Mouse (Mus musculus): Measurements from ENCODE around the gene Plxdc1.

Plxdc1 gene

DNA sequence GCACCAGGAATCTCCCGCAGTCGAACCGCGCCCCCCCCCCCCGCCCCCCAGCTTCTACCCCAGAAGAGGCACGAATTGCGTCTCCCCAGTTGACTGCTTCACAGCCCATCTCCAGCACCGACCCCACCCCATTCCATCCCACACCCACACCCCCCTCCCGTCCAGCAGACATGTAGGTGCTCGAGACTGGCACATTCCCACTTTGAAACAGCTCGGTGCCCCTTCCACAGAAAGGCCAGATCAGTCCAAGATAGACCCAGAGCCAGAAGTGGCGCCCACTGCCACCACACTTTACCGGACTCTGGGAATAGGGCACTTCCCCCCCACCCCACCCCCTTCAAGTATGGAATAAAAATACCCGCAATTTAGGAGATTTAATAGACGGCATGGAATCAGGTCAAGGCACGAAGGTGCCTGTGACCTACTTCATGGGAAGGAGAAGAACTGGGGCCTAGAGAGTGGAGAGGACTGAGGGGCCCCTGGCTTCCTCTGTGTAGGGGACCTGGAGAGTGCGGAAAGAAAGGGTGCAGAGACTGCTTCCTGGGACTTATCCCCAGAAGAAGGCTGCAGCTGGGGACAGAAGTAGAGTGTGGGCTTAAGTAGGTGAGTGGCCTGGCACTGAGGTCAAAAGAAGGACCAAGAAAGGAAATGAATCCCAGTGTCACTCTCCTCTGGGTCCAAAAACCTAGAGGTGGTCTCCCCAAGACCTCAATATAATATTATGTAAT is 658 bp upstream of the Plxdc1 start:
- CTCF ChIA-PET, result interaction anchor here (0.6 to 5.5 kb wide), 34 partner anchors 7 to 419 kb away, joined by 3 to 35 read pairs (median 5); partner anchors contain the start of gene Lasp1 (in 1 of the 4)
- POLR2A ChIA-PET, result interaction anchor here in 3 of 4 experiments (0.6 to 4.2 kb wide), 60 partner anchors 8 to 946 kb away, joined by 3 to 31 read pairs (median 4); partner anchors contain the start of genes Fbxo47 (in 3 of the 3), Rpl19 (in 3 of the 3), Arl5c (in 2 of the 3) and Rpl23 (in 2 of the 3)

DNA sequence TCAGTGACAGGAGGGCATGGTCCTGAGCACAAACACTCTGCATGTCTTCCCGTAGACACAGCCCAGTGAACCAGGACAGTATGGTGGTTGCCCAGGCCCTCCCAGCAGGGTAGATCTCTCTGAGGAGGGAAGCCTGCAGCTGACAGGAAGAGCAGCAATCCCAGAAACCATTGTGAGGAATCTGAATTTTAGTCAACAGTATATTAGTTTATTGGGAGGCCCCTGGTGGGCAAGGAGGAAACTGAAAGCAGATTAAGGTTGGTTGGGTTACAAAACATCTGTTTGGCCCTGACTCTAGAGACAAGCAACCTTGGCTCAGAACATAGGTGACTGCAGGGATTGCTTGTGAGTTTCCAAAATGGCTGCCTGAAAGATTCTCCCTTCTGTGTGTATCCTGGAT is 2.3 kb downstream of the Plxdc1 start:
- ChIA-PET CTCF (interaction anchor here in 2 of 4 experiments (0.6 to 5.5 kb wide), 3 partner anchors 47 to 873 kb away, joined by 3 to 35 read pairs (median 5); no protein-coding TSS in a partner anchor), POLR2A (interaction anchor here in 1 of 4 experiments (0.6 to 1.5 kb wide), 3 partner anchors 29 to 196 kb away, joined by 3 to 6 read pairs (median 5); no protein-coding TSS in a partner anchor)

DNA sequence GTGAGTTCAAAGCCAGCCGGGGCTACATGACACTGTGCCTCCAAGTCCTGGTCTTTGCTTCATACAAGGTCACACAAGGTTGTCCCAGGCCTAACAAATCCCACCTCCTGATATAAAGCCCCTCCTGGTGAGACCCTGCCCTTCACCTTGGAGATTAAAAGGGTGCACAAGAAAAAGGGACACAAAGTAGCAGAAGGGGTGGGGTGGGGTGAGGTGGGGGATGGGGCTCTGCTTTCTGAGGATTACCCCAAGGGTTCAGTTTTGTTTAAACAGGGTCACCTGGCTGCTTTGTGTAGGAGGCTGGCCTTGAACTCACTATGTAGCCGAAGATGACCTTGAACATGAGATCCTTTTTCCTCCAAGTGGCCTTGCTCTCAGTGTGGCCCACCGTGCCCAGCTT is 2.7 kb downstream of the Plxdc1 start:
- CTCF ChIA-PET, result interaction anchor here in 2 of 4 experiments (0.6 to 4.0 kb wide), 3 partner anchors 11 to 874 kb away, joined by 3 to 17 read pairs (median 5); no protein-coding TSS in a partner anchor
- POLR2A ChIA-PET, result interaction anchor here in 3 of 4 experiments (0.6 to 2.3 kb wide), 6 partner anchors 10 to 195 kb away, joined by 3 to 14 read pairs (median 4); no protein-coding TSS in a partner anchor

DNA sequence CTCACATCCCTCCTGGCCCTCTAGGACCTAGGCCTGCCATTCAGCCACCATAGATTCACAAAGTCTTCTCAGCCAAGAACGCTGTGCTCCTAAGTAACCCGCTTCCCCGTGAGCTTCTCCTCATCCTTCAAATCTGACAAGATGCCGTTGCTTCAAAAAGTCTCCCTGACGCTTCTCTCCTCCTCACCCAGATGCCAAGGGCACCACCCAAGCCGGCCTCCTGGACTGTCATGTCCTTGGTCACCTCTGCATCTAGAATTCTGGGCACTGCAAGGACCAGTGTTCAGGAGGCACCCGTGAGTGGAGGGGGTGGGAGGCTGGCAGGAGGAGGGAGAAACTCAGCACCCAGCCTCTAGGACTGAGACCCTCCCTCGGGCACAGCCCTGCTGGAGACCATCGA is 3.5 kb downstream of the Plxdc1 start:
- ChIA-PET POLR2A (interaction anchor here in 3 of 4 experiments (0.9 to 3.1 kb wide), 10 partner anchors 10 to 201 kb away, joined by 3 to 14 read pairs (median 4); partner anchors contain the start of genes Arl5c (in 1 of the 3) and Rpl23 (in 1 of the 3)), CTCF (interaction anchor here in 2 of 4 experiments (1.0 to 4.0 kb wide), 4 partner anchors 11 to 45 kb away, joined by 3 to 17 read pairs (median 9); no protein-coding TSS in a partner anchor)

DNA sequence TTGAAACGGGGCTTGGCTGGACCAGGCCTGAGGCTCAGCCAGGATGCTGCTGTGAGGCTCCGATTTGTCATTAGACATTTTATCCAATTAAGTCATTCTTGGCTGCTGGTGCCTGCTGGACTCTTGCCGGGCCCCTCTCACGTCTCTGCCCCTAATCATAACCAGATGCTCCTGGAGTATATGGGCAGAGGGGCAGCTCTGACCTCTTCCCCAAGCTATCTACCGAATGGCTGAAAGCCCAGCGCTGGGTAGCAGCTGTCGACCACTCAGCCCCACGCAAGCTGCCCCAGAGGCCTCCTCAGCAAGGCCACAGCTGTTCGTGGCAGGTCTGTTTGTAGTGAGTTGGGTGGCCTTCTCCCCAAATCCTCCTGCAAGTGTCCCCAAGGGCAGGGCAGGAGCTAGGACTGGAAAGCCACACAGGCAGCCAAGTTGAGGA is 5.7 kb downstream of the Plxdc1 start:
- CTCF ChIA-PET, result interaction anchor here (0.5 to 4.0 kb wide), 13 partner anchors 8 to 284 kb away, joined by 3 to 17 read pairs (median 4); partner anchors contain the start of gene Fbxo47 (in 1 of the 4)
- POLR2A ChIA-PET, result interaction anchor here in 3 of 4 experiments (0.8 to 4.7 kb wide), 21 partner anchors 8 to 282 kb away, joined by 3 to 17 read pairs (median 4); partner anchors contain the start of genes Fbxo47 (in 2 of the 3), Fbxl20 (in 1 of the 3) and Rpl23 (in 1 of the 3)

DNA sequence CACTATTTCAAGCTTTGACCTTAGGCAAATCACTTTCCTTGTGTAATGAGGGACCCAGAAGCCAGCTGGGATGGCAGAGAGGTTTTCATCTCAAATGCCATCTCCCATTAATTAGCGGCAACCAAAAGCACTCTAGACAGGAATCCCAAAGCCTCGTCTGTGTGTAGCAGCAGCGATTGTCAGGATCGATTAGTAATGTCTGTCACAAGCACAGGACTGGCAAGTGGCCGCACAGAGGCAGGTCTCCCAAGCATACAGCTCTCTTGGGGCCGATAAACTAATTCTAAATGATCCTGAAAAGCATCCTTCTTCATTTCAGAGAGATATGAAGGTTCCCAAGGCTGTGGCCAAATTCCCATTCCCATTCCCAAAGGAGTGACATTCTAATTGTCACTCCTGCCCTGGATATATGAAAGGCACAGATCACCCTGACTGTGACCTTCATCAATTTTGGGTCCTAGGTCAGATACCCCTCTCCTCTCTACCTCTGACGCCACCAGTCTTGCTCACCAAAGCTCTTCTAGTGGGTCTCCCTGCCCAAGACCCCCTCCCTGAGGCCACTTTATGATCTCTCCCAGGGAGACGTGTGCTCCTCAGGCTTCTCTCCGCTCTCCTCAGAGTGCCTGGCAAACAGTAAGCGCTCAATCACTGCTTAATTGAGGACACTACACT is 6.3 kb downstream of the Plxdc1 start:
- ChIA-PET POLR2A (interaction anchor here in 3 of 4 experiments (0.8 to 4.7 kb wide), 19 partner anchors 8 to 281 kb away, joined by 3 to 17 read pairs (median 4); partner anchors contain the start of genes Fbxo47 (in 2 of the 3), Fbxl20 (in 1 of the 3), Rpl19 (in 1 of the 3) and Rpl23 (in 1 of the 3)), CTCF (interaction anchor here (0.5 to 4.0 kb wide), 10 partner anchors 8 to 283 kb away, joined by 3 to 17 read pairs (median 4); partner anchors contain the start of gene Fbxo47 (in 1 of the 4))

DNA sequence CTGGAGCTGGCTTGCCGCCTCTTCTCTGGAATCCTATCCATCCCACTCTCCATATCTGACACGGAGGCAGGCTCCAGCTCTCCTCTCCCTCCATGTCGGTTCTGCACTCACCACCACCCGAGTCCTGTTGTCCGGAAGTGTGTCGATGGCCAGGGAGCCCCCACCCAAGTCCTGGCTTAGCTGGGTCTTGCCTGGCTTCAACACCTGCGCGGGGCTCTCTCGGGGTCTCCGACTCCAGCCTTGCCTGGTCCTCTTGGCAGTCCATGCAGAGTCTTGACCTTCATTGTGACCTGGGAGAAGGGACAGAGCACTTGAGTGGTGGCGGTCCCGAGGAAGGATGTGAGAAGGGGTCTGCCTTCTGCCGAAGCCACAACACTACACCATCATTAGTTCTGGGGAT is 7.9 kb downstream of the Plxdc1 start:
- ChIA-PET CTCF (interaction anchor here (0.5 to 2.3 kb wide), 7 partner anchors 8 to 79 kb away, joined by 3 to 9 read pairs (median 3); no protein-coding TSS in a partner anchor), POLR2A (interaction anchor here in 3 of 4 experiments (0.7 to 4.7 kb wide), 15 partner anchors 10 to 529 kb away, joined by 3 to 17 read pairs (median 3); partner anchors contain the start of gene Fbxo47 (in 1 of the 3))

DNA sequence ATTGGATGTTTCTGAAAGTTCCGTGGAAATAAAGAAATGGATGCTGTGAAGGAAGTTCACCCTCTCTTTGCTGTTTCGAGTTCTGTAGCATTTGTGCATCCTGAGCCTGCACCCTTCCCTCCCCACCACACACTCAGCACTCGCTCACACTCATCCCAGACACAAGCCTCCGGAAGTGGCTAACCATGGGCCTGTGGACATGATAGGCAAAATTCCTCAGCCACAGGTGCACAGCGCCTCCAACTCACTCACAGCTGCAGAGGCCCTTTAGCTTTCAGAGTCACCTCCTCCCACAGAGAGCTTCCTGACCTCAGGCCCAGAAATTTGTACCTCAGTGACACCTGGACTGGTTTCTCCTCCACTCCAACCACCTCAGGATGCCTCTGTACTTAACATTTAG is 8.4 kb downstream of the Plxdc1 start:
- CTCF ChIA-PET, result interaction anchor here in 3 of 4 experiments (0.7 to 2.3 kb wide), 7 partner anchors 7 to 78 kb away, joined by 3 to 9 read pairs (median 3); no protein-coding TSS in a partner anchor
- POLR2A ChIA-PET, result interaction anchor here in 3 of 4 experiments (0.7 to 4.7 kb wide), 16 partner anchors 10 to 199 kb away, joined by 3 to 17 read pairs (median 3); partner anchors contain the start of genes Fbxo47 (in 1 of the 3) and Rpl23 (in 1 of the 3)

DNA sequence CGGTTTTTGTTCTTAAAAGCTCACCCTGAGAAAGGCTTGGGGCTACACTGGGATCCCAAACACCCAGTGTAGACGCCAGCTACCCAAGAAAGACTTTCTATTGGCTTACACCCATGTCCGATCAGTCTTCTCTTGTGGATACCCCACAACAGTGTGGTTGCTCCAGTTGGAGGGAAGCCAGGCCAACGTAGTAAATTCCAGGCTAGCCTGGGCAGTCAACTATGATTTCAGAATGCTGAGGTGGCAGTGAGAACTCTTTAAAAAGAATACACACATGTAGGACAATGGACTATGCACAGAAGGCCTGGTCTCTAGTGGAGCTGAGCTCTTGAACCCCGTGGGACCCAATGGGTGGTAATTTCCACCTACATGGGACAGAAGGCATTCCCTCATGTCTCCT is 11.5 kb downstream of the Plxdc1 start:
- POLR2A ChIA-PET, result interaction anchor here in 3 of 4 experiments (0.6 to 2.8 kb wide), 13 partner anchors 9 to 273 kb away, joined by 3 to 14 read pairs (median 4); partner anchors contain the start of genes Lasp1 (in 1 of the 3), Plxdc1 (in 1 of the 3) and Rpl23 (in 1 of the 3)
- CTCF ChIA-PET, result interaction anchor here in 3 of 4 experiments (0.6 to 1.6 kb wide), 5 partner anchors 13 to 265 kb away, joined by 3 to 5 read pairs (median 4); no protein-coding TSS in a partner anchor

DNA sequence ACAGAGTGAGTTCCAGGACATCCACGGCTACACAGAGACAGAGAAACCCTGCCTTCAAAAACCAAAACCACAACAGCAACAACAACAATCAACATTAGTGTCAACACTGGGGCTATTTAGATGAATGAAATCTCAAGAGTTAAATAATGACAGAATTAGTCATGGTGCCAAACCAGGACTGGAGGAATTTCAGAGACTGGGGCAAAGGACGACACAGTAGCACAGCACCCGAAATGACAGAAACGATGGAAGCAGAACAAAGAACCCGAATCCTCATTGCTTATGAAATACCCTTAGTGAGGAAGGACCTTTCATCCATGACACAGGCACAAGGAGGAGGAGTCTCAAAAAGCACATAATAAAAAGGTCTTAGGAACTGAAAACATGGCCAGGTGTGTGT is 12.1 kb downstream of the Plxdc1 start:
- CTCF ChIA-PET, result interaction anchor here in 2 of 4 experiments (0.6 to 1.6 kb wide), 3 partner anchors 14 to 264 kb away, joined by 3 to 5 read pairs (median 4); no protein-coding TSS in a partner anchor
- POLR2A ChIA-PET, result interaction anchor here in 2 of 4 experiments (1.1 to 2.8 kb wide), 6 partner anchors 9 to 50 kb away, joined by 3 to 14 read pairs (median 4); partner anchors contain the start of gene Plxdc1 (in 1 of the 2)

DNA sequence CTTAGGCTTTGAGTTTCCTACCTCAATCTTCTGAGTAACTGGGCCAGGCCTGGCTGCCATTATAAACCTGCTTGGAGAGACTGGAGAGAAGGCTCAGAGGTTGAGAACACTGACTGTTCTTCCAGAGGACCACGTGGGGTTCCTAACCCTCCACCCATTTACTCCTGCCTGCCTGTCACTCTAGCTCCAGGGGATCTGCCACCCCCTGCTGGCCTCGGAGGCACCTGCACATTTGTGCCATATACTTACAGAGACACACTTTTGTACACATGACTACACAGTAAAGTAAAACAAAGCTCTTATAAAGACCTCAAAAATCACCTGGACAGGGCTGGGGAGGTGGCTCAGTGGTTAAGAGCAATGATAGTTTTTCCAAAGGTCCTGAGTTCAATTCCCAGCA is 13.8 kb downstream of the Plxdc1 start:
- ChIA-PET CTCF (interaction anchor here (0.6 to 3.8 kb wide), 59 partner anchors 9 to 400 kb away, joined by 3 to 34 read pairs (median 5); partner anchors contain the start of genes Plxdc1 (in 3 of the 4), Fbxo47 (in 2 of the 4) and B230217C12Rik (in 1 of the 4)), POLR2A (interaction anchor here in 3 of 4 experiments (0.8 to 3.2 kb wide), 26 partner anchors 7 to 557 kb away, joined by 3 to 14 read pairs (median 4); partner anchors contain the start of genes Plxdc1 (in 2 of the 3), Arhgap23 (in 1 of the 3), Rpl19 (in 1 of the 3) and Rpl23 (in 1 of the 3))

DNA sequence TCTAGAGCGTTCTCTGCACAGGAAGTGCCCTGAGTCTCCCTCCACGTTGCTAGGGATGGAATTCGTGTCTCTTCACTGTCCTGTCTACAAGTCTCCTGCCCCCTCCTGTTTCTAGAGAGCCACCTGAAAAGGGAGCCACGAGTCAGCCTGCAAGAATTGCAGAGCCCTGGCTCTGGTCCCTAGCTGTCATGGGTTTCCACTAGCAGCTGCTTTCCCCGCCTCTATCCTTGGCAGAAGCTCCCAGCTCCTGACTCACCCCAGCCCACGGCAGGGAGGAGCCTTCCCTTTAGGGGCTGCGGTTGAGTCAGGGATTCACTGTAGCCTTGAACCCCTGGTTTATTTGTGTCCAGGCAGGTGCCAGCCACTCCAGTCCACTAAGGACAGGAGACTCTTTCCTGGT is 15.0 kb downstream of the Plxdc1 start:
- ChIA-PET POLR2A (interaction anchor here in 2 of 4 experiments (0.8 to 3.2 kb wide), 13 partner anchors 9 to 189 kb away, joined by 3 to 14 read pairs (median 3); partner anchors contain the start of genes Plxdc1 (in 2 of the 2), Fbxo47 (in 1 of the 2) and Rpl23 (in 1 of the 2)), CTCF (interaction anchor here (0.6 to 3.8 kb wide), 17 partner anchors 10 to 1082 kb away, joined by 3 to 34 read pairs (median 4); partner anchors contain the start of gene Plxdc1 (in 1 of the 4))

DNA sequence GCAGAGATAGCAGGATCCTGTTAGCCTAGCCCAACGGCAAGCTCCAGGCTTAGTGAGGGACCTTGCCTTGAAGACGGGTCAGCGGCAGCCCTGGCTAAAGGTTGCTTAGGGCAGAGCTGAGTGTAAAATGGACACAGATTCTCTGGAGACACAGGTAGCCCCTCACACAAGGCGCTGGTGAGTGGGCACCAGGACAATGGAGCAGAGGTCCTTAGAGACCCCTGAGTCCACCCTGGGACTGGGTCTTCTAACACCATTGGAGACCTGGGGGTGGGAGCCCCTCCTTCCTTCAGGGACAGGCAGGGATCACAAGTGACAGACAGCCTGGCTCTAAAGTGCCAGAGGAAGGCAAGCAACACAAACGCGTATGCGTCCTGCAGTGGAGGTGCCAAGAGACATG is 15.5 kb downstream of the Plxdc1 start:
- ChIA-PET POLR2A (interaction anchor here in 3 of 4 experiments (0.5 to 3.2 kb wide), 11 partner anchors 8 to 189 kb away, joined by 3 to 14 read pairs (median 3); partner anchors contain the start of genes Fbxo47 (in 1 of the 3) and Rpl23 (in 1 of the 3)), CTCF (interaction anchor here (0.6 to 3.8 kb wide), 17 partner anchors 7 to 1083 kb away, joined by 3 to 34 read pairs (median 4); partner anchors contain the start of gene Plxdc1 (in 1 of the 4))

DNA sequence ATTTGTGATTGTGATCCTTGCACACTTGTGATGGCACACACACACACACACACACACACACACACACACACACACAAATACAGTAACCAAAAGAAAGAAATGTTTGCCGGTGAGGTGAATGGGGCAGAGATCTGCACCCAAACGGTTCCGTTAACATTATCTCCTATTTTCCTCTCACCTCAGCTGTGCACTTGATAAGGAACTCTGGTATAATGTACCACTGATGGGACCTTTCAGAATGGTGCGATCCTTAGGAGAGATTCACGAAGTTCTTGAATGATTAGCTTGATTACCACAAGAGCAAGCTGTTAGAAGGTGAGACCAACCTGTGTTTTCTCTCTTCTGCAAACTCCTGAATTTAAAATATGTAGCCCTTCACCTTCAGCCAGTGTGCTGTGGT is 17.9 kb downstream of the Plxdc1 start:
- ChIA-PET POLR2A (interaction anchor here in 2 of 4 experiments (0.6 to 0.8 kb wide), 2 partner anchors 19 to 23 kb away, joined by 3 read pairs; no protein-coding TSS in a partner anchor), CTCF (interaction anchor here (0.5 to 1.5 kb wide), 7 partner anchors 14 to 1342 kb away, joined by 3 to 8 read pairs (median 4); no protein-coding TSS in a partner anchor)

DNA sequence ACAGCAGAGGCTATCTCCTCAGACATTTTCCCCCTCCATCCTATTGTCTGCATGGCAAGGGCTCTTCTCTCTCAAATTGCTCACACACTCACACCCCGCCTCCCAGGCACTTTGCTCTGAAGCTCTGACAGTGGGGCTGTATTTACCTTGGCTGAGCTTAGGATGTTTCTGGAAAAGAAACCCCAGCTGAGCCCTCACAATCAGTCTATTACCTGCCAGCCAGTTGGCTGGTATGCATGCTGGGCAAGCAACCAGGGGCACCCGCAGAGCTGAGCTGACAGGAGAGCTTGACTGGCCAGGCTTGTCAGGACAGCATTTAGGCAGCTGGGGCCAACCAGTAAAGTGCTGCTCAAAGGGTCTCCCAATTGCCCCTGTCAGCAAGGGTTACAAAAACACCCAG is 19.1 kb downstream of the Plxdc1 start:
- ChIA-PET CTCF (interaction anchor here in 2 of 4 experiments (0.8 to 1.5 kb wide), 3 partner anchors 20 to 36 kb away, joined by 3 to 4 read pairs (median 3); no protein-coding TSS in a partner anchor), POLR2A (interaction anchor here in 2 of 4 experiments (0.6 to 1.7 kb wide), 4 partner anchors 13 to 83 kb away, joined by 3 to 5 read pairs (median 3); partner anchors contain the start of genes Fbxo47 (in 1 of the 2) and Plxdc1 (in 1 of the 2))

DNA sequence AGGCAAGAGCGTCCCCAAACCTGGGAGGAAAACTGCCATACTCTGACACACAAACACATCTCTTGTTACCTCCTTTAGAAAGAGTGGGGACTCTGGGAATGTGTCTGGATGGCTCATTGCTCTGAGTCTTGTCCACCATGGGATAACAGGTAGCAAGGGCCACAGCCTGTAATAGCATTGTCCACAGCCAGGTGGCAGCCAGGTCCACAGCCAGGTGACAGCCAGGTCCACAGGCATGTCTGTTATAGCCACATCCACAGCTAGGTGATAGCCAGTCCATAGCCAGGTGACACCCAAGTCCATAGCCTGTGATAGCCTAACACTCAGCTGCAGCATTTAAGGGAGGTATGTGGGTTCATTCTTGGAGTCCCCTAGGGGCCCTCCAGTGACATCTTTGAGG is 25.3 kb downstream of the Plxdc1 start:
- ChIA-PET POLR2A (interaction anchor here (0.7 to 1.6 kb wide), 10 partner anchors 10 to 77 kb away, joined by 3 to 5 read pairs (median 3); partner anchors contain the start of genes Fbxo47 (in 1 of the 4) and Plxdc1 (in 1 of the 4)), CTCF (interaction anchor here in 2 of 4 experiments (0.6 to 3.2 kb wide), 8 partner anchors 11 to 42 kb away, joined by 3 to 14 read pairs (median 5); no protein-coding TSS in a partner anchor)
